Mouse (Mus musculus) MEL (cell line): ENCODE data around the gene AC170998.1. TPM values are rescaled to one million over a fixed set of nuclear protein-coding genes. Genes with fewer than 3 reads are reported as not detected.

Experiments used
- DNase-seq: peaks from one replicate; pipeline ENCODE4 v3.0.0; 2011; ENCODE audit warnings: low read depth, low spot score
- H3K27ac ChIP-seq: 2 replicates; pipeline ENCODE4 v1.5.1; 2012; ENCODE audit warnings: low read depth, mild to moderate bottlenecking, control low read depth, low read length, moderate library complexity; ENCODE audit not compliant: control insufficient read depth
- H3K27me3 ChIP-seq, 2 experiments: fragments of 150-350 bp in 1 of 2; sonication (generic) in 1 of 2; 2 replicates each; pipeline ENCODE4 v1.6.1; 2012; ENCODE audit warnings: low read length in 2 of 2, mild to moderate bottlenecking in 2 of 2, improper control_type of control experiment in 1 of 2, moderate library complexity in 1 of 2; ENCODE audit not compliant: insufficient read depth in 2 of 2, control insufficient read depth in 1 of 2
- H3K36me3 ChIP-seq, 2 experiments: 2 replicates each; pipeline ENCODE4 v1.6.1; 2012 to 2014; ENCODE audit warnings: low read length in 2 of 2, improper control_type of control experiment in 1 of 2, inconsistent platforms in 1 of 2, mild to moderate bottlenecking in 1 of 2; ENCODE audit not compliant: insufficient read depth in 2 of 2, control insufficient read depth in 1 of 2
- H3K4me1 ChIP-seq, 2 experiments: fragments of 150-350 bp in 1 of 2; sonication (generic) in 1 of 2; 2 replicates each; pipeline ENCODE4 v1.6.1; 2012; ENCODE audit warnings: low read length in 2 of 2, improper control_type of control experiment in 1 of 2, mild to moderate bottlenecking in 1 of 2; ENCODE audit not compliant: insufficient read depth in 2 of 2, control insufficient read depth in 1 of 2
- H3K4me3 ChIP-seq, 2 experiments: fragments of 150-350 bp in 1 of 2; sonication (generic) in 1 of 2; 2 replicates each; pipeline ENCODE4 v1.5.1; 2012; ENCODE audit warnings: low read depth in 2 of 2, low read length in 2 of 2, mild to moderate bottlenecking in 2 of 2, moderate library complexity in 2 of 2, control low read depth in 1 of 2, improper control_type of control experiment in 1 of 2; ENCODE audit not compliant: control insufficient read depth in 1 of 2, insufficient read depth in 1 of 2
- H3K79me2 ChIP-seq: 2 replicates; pipeline ENCODE4 v1.6.1; 2012; ENCODE audit warnings: mild to moderate bottlenecking, low read length, moderate library complexity; ENCODE audit not compliant: control insufficient read depth, poor library complexity, insufficient read depth
- H3K9ac ChIP-seq: 2 replicates; pipeline ENCODE4 v1.6.1; 2012; ENCODE audit warnings: low read depth, mild to moderate bottlenecking, control low read depth, low read length, moderate library complexity; ENCODE audit not compliant: control insufficient read depth, poor library complexity, severe bottlenecking
- H3K9me3 ChIP-seq: fragments of 150-350 bp; sonication (generic); replicated peaks from 2 replicates; pipeline ENCODE4 v1.6.1; 2012; ENCODE audit warnings: mild to moderate bottlenecking, low read length, improper control_type of control experiment, moderate library complexity; ENCODE audit not compliant: insufficient read depth
- BHLHE40 ChIP-seq: IDR thresholded peaks from 2 replicates; pipeline ENCODE4 v1.6.1; 2012; ENCODE audit warnings: low read depth, mild to moderate bottlenecking, inconsistent platforms, low read length, improper control_type of control experiment, borderline replicate concordance
- CHD1 ChIP-seq: IDR thresholded peaks from 2 replicates; pipeline ENCODE4 v1.6.1; 2012; ENCODE audit warnings: low read depth, mild to moderate bottlenecking, inconsistent platforms, low read length, improper control_type of control experiment
- CHD2 ChIP-seq: IDR thresholded peaks from 2 replicates; pipeline ENCODE4 v1.6.1; 2011; ENCODE audit warnings: low read length, improper control_type of control experiment
- ELF1 ChIP-seq: IDR thresholded peaks from 2 replicates; pipeline ENCODE4 v1.6.1; 2014; ENCODE audit warnings: low read depth, mild to moderate bottlenecking, inconsistent platforms, low read length, improper control_type of control experiment, moderate library complexity
- ETS1 ChIP-seq: IDR thresholded peaks from 2 replicates; pipeline ENCODE4 v1.6.1; 2012; ENCODE audit warnings: low read depth, mild to moderate bottlenecking, inconsistent platforms, low read length, improper control_type of control experiment, moderate library complexity
- GABPA ChIP-seq: IDR thresholded peaks from 2 replicates; pipeline ENCODE4 v1.6.1; 2012; ENCODE audit warnings: low read depth, mild to moderate bottlenecking, inconsistent platforms, low read length, improper control_type of control experiment, moderate library complexity
- GATA1 ChIP-seq: IDR thresholded peaks from 2 replicates; pipeline ENCODE4 v1.6.1; 2011; ENCODE audit warnings: low read depth, low read length, improper control_type of control experiment
- HCFC1 ChIP-seq: IDR thresholded peaks from 2 replicates; pipeline ENCODE4 v1.6.1; 2012; ENCODE audit warnings: low read depth, mild to moderate bottlenecking, inconsistent platforms, low read length, improper control_type of control experiment, moderate library complexity
- JUND ChIP-seq: IDR thresholded peaks from 2 replicates; pipeline ENCODE4 v1.6.1; 2011; ENCODE audit warnings: low read depth, mild to moderate bottlenecking, improper control_type of control experiment, low read length
- KAT2A ChIP-seq: conservative IDR thresholded peaks from 2 replicates; pipeline ENCODE4 v1.6.1; 2012; ENCODE audit warnings: low read depth, low read length, improper control_type of control experiment, inconsistent platforms
- MAZ ChIP-seq: IDR thresholded peaks from 2 replicates; pipeline ENCODE4 v1.6.1; 2012; ENCODE audit warnings: low read depth, mild to moderate bottlenecking, inconsistent platforms, low read length, improper control_type of control experiment
- MXI1 ChIP-seq: IDR thresholded peaks from 2 replicates; pipeline ENCODE4 v1.6.1; 2011; ENCODE audit warnings: mild to moderate bottlenecking, low read depth, low read length, improper control_type of control experiment
- MYC ChIP-seq: IDR thresholded peaks from 2 replicates; pipeline ENCODE4 v1.6.1; 2011; ENCODE audit warnings: low read depth, mild to moderate bottlenecking, low read length, improper control_type of control experiment, moderate library complexity
- NELFE ChIP-seq: IDR thresholded peaks from 2 replicates; pipeline ENCODE4 v1.6.1; 2011; ENCODE audit warnings: low read depth, low read length, improper control_type of control experiment
- NRF1 ChIP-seq: IDR thresholded peaks from 2 replicates; pipeline ENCODE4 v1.6.1; 2014; ENCODE audit warnings: low read depth, mild to moderate bottlenecking, inconsistent platforms, low read length, improper control_type of control experiment, moderate library complexity; ENCODE audit not compliant: poor library complexity, insufficient read depth, severe bottlenecking
- POLR2A ChIP-seq, 2 experiments: IDR thresholded peaks; 2 replicates each; pipeline ENCODE4 v1.6.1; 2011 to 2012; ENCODE audit warnings: low read length in 2 of 2, mild to moderate bottlenecking in 2 of 2, control low read depth in 1 of 2, improper control_type of control experiment in 1 of 2, low read depth in 1 of 2, moderate library complexity in 1 of 2; ENCODE audit not compliant: control insufficient read depth in 1 of 2, insufficient read depth in 1 of 2, poor library complexity in 1 of 2
- POLR2AphosphoS2 ChIP-seq: IDR thresholded peaks from 2 replicates; pipeline ENCODE4 v1.6.1; 2011; ENCODE audit warnings: low read length, improper control_type of control experiment
- SIN3A ChIP-seq: IDR thresholded peaks from 2 replicates; pipeline ENCODE4 v1.6.1; 2012; ENCODE audit warnings: low read length, improper control_type of control experiment, inconsistent platforms
- TBP ChIP-seq: IDR thresholded peaks from 2 replicates; pipeline ENCODE4 v1.8.0; 2011; ENCODE audit warnings: low read depth, low read length, improper control_type of control experiment
- UBTF ChIP-seq: IDR thresholded peaks from 2 replicates; pipeline ENCODE4 v1.6.1; 2012; ENCODE audit warnings: low read depth, mild to moderate bottlenecking, inconsistent platforms, low read length, improper control_type of control experiment, moderate library complexity, borderline replicate concordance; ENCODE audit not compliant: insufficient read depth
- USF1 ChIP-seq: IDR thresholded peaks from 2 replicates; pipeline ENCODE4 v1.6.1; 2014; ENCODE audit warnings: low read depth, mild to moderate bottlenecking, inconsistent platforms, low read length, improper control_type of control experiment, moderate library complexity
- USF2 ChIP-seq, 2 experiments: IDR thresholded peaks; 2 replicates each; pipeline ENCODE4 v1.6.1; 2011 to 2012; ENCODE audit warnings: improper control_type of control experiment in 2 of 2, low read length in 2 of 2, borderline replicate concordance in 1 of 2, inconsistent platforms in 1 of 2, low read depth in 1 of 2, mild to moderate bottlenecking in 1 of 2; ENCODE audit not compliant: insufficient read depth in 1 of 2
- ZMIZ1 ChIP-seq: IDR thresholded peaks from 2 replicates; pipeline ENCODE4 v1.6.1; 2012; ENCODE audit warnings: low read depth, mild to moderate bottlenecking, inconsistent platforms, low read length, improper control_type of control experiment, moderate library complexity
- polyA plus RNA-seq, 2 experiments: library from polyadenylated mRNA; stranded (reverse) in 1 of 2; unstranded in 1 of 2; fragments of >175 nt in 1 of 2; fragments of >200 nt in 1 of 2; gene quantifications; 2 replicates each; pipeline versions ENCODE4 v1.2.1 to v1.2.4; 2012; ENCODE audit warnings: low replicate concordance in 2 of 2, low read depth in 1 of 2; ENCODE audit not compliant: insufficient read length in 2 of 2, insufficient read depth in 1 of 2, missing spikeins in 1 of 2
- total RNA-seq: library from RNA; depleted of rRNA; stranded (reverse); fragments of 300-350 nt; gene quantifications from 2 replicates; pipeline ENCODE4 v1.2.3, GENCODE M21; 2012

The AC170998.1 gene
- total and polyA plus RNA-seq, 3 experiments: 0.42 TPM; not detected in 1

DNA sequence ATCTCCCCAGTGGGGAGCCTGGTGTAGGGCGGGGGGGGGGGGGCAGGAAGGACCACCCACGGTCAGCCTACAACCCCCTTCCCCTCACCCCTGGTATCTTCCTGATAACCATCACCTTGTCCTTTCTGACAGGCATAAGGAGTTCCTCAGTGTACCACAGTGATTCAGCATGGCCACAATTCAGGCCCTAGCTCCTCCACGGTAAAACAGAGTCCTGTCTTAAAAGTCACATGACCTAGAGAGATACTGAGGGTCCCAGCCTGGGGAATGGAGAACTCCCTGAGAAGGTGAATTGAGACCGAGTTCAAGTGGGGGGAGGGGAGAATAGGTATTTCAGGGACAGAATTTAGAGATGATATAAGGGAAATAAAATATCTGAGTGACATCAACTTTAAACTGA lies 38.5 kb upstream of the AC170998.1 start:
- H3K27me3 ChIP-seq: no peaks in the 10 kb centered on the region
- DNase-seq: peak; percentile 42
- no peak for TF ChIP-seq POLR2AphosphoS2
- TF ChIP-seq ZMIZ1: no peak
- peak; percentile 86 for TF ChIP-seq USF1
- 0 out of 2 replicates have a peak, but pooled peaks have one; percentile 5 for TF ChIP-seq GATA1
- no peak overlapping the region for H3K27ac ChIP-seq
- no peaks in the 10 kb centered on the region for H3K9me3 ChIP-seq
- no peak overlapping the region for H3K9ac ChIP-seq
- H3K4me1 ChIP-seq: peaks cover 0 to 7% of the 10 kb centered on the region in 2 experiments; a peak in 3 of 4 replicates
- H3K79me2 ChIP-seq: peaks cover 18% of the 10 kb centered on the region
- H3K4me3 ChIP-seq: no peak overlapping the region
- H3K36me3 ChIP-seq: peaks cover 0 to 10% of the 10 kb centered on the region in 2 experiments; a peak in 2 of 4 replicates

DNA sequence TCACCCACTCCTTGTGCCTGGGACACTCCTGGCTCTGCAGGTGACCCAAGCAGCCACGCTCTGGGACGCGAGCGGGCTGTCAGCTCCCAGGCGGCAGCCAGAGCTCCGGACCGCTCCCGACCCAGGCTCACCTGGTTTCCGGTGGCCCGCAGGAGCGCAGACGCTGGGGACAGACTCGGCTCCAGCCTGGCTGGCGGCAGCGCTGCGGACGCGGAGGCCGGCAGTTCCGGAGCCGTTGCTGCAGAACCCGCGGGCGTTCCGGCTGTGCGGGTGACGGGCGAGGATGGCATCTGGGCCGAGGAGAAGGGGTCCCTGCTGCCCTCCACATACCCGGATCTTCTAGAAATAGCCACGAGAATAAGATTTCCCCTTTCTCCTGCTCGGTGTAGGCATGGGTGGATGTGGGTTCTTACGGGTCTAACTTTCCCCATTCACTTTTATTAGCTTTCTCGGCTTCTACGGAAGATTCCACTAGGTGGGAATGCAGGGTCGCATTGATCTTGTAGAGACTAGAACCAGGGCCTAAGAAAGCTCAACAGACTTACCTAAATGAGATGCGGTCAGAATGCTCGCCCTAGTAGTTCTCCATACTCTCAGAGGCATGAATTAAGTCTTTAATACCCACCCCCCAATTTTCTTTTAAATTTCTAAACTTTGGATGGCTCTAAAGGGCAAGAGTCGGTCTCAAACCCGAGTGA lies 36.1 kb upstream of the AC170998.1 start, which contains the start of gene Slc26a8:
TSS of gene Slc26a8 (minus strand) at position 648 of the 698 bp plus-strand sequence.
- TF ChIP-seq MXI1: peak; percentile 55
- TF ChIP-seq ELF1: 0 out of 2 replicates have a peak, but pooled peaks have one; percentile 19
- TF ChIP-seq NELFE: 0 out of 2 replicates have a peak, but pooled peaks have one; percentile 22
- TF ChIP-seq CHD2: no peak
- 0 out of 2 replicates have a peak, but pooled peaks have one; percentile 26 for TF ChIP-seq MAZ
- TF ChIP-seq HCFC1: peak; percentile 43; the same call in 1 of the 2 replicates
- peak; percentile 90; the same call in 1 of the 2 replicates for TF ChIP-seq UBTF
- TF ChIP-seq POLR2A (IDR thresholded peaks at IDR 0.05; ENCODE audit: control insufficient read depth in 1 of 2, insufficient read depth in 1 of 2, low read depth in 1 of 2, low read length in 2 of 2, poor library complexity in 1 of 2): peak; percentile 27 to 37; a peak in 2 of 4 replicates
- 0 out of 2 replicates have a peak, but pooled peaks have one; percentile 16 for TF ChIP-seq MYC
- TF ChIP-seq JUND: no peak
- TF ChIP-seq TBP: 0 out of 2 replicates have a peak, but pooled peaks have one; percentile 40
- no peak for TF ChIP-seq KAT2A
- TF ChIP-seq ETS1: 0 out of 2 replicates have a peak, but pooled peaks have one; percentile 8
- no peak for TF ChIP-seq NRF1
- TF ChIP-seq CHD1: peak; percentile 91; the same call in 1 of the 2 replicates
- TF ChIP-seq GABPA: no peak
- TF ChIP-seq USF2 (IDR thresholded peaks at IDR 0.05; ENCODE audit: borderline replicate concordance in 1 of 2, insufficient read depth in 1 of 2, low read depth in 1 of 2, low read length in 2 of 2): no peak
- TF ChIP-seq SIN3A: peak; percentile 65; the same call in 1 of the 2 replicates
- no peak; the same call in 1 of the 2 replicates for TF ChIP-seq BHLHE40
- TF ChIP-seq, all 39 proteins: peak for 12
- H3K9me3 ChIP-seq: no peaks in the 10 kb centered on the region
- peaks cover 38% of the 10 kb centered on the region for H3K79me2 ChIP-seq
- H3K4me3 ChIP-seq: peak within 1 kb of the TSS; percentile 52 to 70
- peaks cover 4 to 13% of the 10 kb centered on the region in 2 experiments for H3K4me1 ChIP-seq
- H3K36me3 ChIP-seq: peaks cover 0 to 29% of the 10 kb centered on the region in 2 experiments; a peak in 2 of 4 replicates
- peak; percentile 66 for DNase-seq
- peak within 1 kb of the TSS; percentile 78 for H3K27ac ChIP-seq
- no peaks in the 10 kb centered on the region for H3K27me3 ChIP-seq
- peak within 1 kb of the TSS; percentile 73 for H3K9ac ChIP-seq
